Mouse (Mus musculus) embryo, embryonic 11 days (tissue): ENCODE results near the gene Bnip3.

Experiments used
- DNase-seq: peaks from one replicate; pipeline ENCODE4 v3.0.0-alpha.2; 2015

Gene Bnip3

GRCm38 (mm10) chr7:138909277-138910192 is at the start of gene Bnip3:
TSS of gene Bnip3 (minus strand) at chr7:138909519.
- DNase-seq, result peak; percentile 96

GRCm38 (mm10) chr7:138957106-138957505 is 47.8 kb upstream of the Bnip3 start:
- DNase-seq, result no peak

GRCm38 (mm10) chr7:138955787-138956186 is 46.5 kb upstream of the Bnip3 start:
- no peak for DNase-seq

- no peak for DNase-seq
Observed at GRCm38 (mm10) chr7:138948309-138948708, 39.0 kb upstream of the Bnip3 start.

- no peak for DNase-seq
Observed at GRCm38 (mm10) chr7:138947741-138948140, 38.4 kb upstream of the Bnip3 start.

GRCm38 (mm10) chr7:138945668-138946067 is 36.3 kb upstream of the Bnip3 start:
- no peak for DNase-seq

- DNase-seq, result no peak
Observed at GRCm38 (mm10) chr7:138942301-138942700, 33.0 kb upstream of the Bnip3 start.

- no peak for DNase-seq
Observed at GRCm38 (mm10) chr7:138941571-138941970, 32.3 kb upstream of the Bnip3 start.

GRCm38 (mm10) chr7:138940612-138941461 is 31.5 kb upstream of the Bnip3 start, which contains the start of gene Jakmip3:
TSS of gene Jakmip3 (plus strand) at chr7:138940730.
- peak; percentile 33 for DNase-seq

DNA sequence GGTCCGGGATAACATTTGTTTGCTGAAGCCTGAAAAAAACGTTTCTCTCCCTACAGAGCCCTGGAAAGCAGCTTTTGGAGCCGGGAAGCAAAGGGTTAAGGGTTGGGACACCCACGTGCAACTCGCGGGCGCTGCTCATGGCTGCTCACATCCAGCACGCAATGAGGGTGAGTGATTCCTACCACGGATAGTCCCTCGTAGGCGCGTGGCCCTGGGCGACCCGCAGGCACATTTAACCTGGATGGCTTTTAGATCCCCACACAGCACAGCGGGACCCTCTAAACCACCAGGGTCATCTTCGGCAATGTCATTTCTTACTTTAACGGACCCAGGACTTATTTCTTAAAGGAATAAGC is 30.9 kb upstream of the Bnip3 start:
- peak; percentile 50 for DNase-seq

DNA sequence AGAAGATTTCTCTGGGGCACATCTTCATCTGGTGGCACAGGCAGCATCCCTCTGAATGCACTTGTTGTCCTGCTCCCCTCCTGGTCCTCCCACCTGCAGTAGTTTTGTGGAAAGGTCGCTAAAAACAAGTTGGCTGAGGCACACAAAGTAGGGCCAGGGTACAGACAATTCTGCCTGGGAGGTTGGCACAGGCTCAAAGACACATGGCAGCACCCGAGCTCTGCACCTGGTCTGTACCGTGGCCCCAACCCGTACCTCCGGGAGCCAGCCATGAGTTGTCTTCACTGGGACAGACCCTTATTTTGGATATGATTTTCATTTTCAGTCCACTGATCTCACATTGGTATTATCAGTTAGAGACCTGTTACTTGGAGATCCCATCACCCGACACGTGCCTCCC is 29.7 kb upstream of the Bnip3 start:
- DNase-seq, result no peak

DNA sequence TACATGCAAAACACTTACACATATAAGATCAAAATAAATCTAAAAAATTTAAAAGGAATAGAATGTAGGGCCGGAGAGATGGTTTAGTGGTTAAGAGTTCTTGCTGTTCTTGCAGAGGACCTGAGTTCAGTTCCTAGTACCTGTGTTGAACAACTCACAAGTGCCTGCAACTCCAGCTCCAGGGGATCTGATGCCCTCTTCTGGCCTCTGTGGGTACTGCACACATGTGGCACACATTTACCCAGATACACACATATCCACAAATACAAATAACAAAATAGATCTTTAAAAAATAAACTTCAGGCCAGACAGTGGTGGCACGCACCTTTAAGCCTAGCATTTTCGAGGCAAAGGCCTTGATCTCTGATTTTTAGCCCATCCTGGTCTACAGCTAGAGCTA is 25.2 kb upstream of the Bnip3 start:
- no peak for DNase-seq

GRCm38 (mm10) chr7:138928456-138928855 is 19.1 kb upstream of the Bnip3 start:
- DNase-seq, result no peak

DNA sequence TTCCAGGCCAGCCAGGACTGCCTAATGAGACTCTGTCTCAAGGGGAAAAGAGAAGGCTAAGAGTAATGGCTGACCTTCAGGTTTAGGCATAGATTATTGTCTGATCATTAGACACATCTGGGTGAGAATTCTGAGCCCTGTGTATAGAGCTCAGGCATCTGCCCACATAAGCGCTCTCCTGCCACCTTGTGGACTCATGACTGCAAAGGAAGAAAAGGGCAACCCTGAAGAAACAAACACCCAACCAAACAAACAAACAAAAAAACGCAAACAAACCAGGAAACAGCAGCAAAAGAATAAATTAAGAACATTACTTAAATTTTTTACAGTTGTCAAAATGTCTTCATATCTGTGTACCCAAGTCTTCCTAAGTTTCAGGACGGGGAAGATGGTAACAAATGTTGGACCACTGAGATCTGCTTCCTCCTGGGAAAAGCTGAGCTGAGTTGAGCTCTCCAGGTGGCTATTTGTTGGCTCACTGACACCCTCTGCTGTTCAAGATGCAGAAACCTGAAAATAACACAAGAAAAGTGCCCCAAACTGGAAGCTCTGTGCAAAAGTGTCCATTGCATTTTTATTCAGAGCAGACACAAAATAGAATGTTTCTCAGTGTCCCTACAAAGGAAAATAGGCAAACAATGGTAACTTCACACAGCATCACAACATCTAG is 14.6 kb upstream of the Bnip3 start:
- DNase-seq, result peak; percentile 65

DNA sequence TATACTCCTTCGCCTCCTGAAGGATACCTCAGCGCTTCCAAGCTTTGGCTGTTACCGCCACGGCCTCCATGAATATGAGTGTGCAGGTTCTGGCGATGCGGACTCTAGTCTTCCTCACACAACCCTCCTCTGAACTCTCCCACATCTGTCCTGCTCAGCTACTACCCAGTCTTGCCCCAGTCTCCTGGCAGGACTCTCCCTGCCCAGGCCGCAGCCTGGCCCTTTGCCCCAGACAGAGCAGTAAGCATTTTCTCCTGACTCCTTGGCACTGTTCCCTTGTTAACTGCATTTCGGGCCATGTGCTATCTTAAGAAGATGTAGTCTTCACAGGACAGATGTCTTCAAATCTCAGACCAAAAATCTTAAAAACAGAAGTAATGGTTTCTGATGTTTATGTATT is 12.3 kb upstream of the Bnip3 start:
- no peak for DNase-seq

GRCm38 (mm10) chr7:138919156-138919944 is 10.0 kb upstream of the Bnip3 start:
- DNase-seq, result peak; percentile 52

DNA sequence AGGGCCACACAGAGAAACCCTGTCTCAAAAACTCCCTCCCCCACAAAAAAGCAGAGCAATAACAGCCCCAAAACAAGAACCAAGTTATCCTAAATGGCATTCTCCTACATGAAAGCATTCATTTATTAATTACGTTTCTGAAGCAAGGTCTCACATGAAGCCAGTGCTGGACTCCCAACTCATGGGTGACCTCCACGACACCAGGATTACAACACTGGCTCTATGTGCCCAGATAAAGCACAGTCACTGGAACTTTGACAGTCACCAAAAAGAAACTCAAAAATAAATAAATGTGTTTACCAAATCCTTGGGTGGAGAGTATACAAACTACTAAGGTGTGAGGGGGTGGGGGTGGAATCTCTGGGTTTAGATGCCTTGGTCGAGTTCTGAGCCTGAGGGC is 4.3 kb upstream of the Bnip3 start:
- DNase-seq, result no peak

DNA sequence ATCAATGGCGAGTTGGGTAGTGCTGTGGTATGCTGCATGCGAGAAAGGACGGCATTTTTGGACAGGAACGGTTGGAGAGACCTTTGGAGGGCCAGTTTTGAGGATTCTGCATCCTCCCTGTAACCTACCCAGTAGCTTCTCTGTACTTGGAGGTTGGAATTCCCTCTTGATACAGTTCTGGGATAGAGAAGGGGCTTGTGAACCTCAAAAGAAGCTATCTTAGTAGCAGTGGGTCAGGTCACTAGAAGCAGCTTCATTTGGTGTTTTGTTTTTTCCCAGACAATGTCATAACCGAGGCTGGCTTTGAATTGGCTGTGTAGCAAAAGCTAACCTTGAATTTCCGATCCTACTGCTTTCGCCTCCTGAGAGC is 859 bp upstream of the Bnip3 start:
- no peak for DNase-seq

- DNase-seq, result peak; percentile 45
Observed at GRCm38 (mm10) chr7:138908768-138909276, 497 bp downstream of the Bnip3 start.

DNA sequence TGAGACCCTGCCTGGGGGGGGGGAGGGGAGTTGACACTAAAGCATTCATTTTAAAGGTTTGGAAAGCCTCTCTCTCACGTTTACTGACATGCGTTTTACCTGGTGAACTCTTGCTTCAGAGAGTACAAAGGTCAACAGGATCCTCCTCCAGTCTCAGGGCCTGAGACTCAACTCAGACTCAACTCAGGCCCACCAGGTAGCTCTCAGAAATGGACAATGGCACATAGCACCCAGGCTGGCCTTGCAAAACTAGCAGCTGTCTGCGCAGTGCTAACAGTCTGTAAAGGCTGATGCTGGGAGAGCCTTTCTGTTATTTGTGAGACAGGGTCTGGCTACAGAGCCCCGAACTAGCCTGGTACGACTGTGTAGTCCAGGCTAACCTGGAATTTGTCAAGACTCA is 1.3 kb downstream of the Bnip3 start:
- peak; percentile 6 for DNase-seq

- DNase-seq, result peak; percentile 73
Observed at GRCm38 (mm10) chr7:138907043-138907442, 2.3 kb downstream of the Bnip3 start.

DNA sequence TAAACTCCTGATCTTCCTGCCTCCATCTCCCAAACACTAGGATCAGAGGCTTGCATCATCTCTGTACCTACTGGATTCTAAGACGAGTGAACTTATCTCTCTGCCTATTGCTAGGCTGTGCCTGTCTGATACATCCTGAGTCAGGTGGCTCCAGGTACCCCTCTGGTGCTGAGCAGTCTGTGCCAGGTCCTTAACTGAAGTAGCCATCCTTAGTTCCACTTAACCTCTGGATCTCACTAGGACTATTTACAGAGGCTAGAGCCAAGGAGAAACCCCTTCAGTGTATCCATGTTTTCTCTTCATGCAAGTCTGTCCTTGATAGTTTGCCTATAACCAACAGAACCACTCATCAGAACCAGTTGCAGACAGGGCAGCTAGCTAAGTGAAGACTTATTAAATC is 2.9 kb downstream of the Bnip3 start:
- no peak for DNase-seq
